Mouse (Mus musculus) telencephalon, adult 2 months (tissue): ENCODE data around the gene Prss57.

Experiments used
- DNase-seq: peaks from one replicate; pipeline ENCODE4 v3.0.0-alpha.2; 2011; ENCODE audit warnings: low read depth, low spot score

Gene Prss57

GRCm38 (mm10) chr10:79807826-79808225, 17.1 kb upstream of the Prss57 start:
- no peak for DNase-seq

- no peak for DNase-seq
These were observed 16.2 kb upstream of the Prss57 start for GRCm38 (mm10) chr10:79806972-79807371.

DNA sequence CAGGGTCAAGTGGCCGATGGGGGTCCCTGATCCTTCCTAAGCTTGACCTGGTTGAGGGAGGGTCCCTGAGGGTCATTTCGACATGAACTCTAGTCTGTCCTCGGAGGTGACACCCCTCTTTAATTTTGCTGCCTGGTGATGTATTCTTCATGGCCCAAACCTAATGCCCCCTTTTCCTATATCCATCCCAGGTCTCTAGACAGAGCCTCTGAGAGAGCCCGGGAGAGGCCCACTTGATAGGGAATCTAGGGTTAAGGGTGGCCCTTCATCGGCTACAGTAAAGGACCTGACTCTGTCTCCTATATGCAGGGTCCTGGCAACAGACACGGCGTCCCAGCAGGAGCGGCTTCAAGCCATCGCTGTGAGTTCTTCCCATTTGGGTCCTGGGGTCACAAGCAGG, 15.6 kb upstream of the Prss57 start:
- DNase-seq: no peak

- no peak for DNase-seq
These were observed 14.9 kb upstream of the Prss57 start for GRCm38 (mm10) chr10:79805636-79806035.

DNA sequence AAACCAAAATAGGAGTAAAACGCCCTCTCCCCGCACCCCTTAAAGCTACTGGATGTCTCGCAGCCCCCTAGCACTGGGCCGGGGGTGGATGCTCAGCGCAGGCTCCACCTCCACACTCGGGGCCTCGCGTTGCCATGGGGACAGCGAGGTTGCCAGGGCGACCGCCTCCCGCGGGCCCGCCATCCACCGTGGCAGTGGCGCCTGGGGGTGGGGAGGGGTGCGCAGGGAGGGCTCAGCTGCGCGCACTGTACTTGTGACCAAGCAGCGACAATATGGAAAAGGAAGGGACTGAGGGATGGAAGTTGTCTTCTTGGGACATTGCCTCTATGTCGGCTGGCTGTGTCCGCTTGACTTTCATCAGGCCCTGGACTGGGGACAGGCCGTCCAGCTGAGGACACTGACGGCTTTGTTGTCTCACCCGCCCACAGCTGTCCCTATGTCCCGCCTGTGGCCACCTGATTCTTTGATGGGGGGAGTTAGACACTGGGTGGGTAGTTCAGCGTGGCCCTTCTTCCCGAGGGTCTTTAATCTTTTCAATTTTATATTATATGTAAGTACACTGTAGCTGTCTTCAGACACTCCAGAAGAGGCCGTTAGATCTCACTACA, 13.1 kb upstream of the Prss57 start:
- DNase-seq: peak; percentile 93

GRCm38 (mm10) chr10:79802331-79802971, 11.7 kb upstream of the Prss57 start:
- DNase-seq: peak; percentile 64

DNA sequence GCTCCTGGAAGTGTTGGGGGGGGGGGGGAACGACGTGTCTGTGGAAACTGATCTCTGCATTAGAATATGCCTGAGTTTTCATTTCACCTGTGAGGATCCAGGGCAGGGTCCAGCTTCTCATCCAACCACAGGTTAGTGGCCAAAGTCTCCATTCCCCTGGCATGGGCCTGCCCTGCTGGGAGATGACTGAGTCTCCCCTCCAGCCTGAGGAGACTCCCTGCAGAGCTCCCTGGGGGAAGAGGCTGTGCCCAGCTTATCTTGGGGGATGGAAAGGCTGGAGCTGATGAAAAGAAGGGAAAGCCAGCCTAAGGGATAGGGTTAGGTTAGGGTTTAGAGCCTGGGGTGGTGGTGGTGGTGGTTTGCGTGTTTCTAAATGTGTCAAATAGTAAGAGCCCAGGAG, 11.1 kb upstream of the Prss57 start:
- no peak for DNase-seq

DNA sequence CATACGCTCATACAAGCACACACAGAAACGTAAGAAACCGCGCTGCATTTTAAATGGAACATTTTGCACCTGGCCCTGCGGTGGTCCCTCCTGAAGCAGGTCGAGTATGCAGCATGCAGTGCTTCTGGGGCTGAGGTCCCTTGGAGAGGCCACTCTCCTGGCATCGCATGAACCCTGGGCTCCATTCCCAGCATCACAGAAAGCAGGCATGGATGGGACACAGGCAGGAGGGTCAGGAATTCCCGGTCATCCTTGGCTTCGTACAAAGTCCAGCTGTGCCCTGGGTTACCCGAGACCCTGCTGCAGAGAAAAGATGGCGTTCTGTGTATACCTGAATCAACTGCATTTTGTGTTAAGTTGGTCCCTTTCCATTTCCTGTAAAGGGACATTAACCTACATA, 9.7 kb upstream of the Prss57 start:
- DNase-seq: no peak

GRCm38 (mm10) chr10:79798289-79798928, 7.6 kb upstream of the Prss57 start:
- no peak for DNase-seq

DNA sequence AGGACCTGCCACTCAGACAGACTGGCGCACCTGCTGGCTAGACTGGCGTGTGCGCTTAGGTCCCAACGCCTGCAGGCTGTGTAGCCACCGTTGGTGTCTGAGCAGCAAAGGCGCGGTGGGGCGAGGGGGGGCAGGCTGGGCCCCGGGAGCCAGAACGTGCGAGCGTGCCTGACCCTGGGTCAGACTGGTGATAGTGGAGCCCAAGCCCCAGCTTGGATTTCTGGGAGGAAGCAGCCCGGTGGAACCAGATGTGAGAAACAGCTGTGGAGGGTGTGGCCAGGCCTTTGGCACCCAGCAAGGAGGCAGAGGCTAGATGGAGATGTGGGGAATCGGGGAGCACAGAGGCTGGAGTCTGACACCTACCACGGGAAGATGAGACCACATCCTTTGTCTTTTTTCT, 6.6 kb upstream of the Prss57 start:
- DNase-seq: no peak

DNA sequence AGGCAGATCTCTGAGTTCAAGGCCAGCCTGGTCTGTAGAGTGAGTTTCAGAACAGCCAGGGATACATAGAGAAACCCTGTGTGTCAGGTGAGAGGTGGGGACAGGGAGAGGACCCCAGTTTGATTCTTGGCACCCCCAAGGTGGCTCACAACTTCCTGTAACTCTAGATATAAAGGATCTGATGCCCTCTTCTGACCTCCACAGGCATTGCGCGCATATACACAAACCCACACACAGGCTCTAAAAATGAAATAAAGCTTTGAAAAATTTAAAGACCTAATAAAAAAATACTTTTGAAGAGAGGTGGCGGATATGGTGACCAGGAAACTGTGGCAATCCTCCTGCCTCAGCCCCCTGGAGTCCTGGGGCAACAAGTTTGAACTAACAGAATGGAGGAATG, 5.1 kb upstream of the Prss57 start:
- no peak for DNase-seq

DNA sequence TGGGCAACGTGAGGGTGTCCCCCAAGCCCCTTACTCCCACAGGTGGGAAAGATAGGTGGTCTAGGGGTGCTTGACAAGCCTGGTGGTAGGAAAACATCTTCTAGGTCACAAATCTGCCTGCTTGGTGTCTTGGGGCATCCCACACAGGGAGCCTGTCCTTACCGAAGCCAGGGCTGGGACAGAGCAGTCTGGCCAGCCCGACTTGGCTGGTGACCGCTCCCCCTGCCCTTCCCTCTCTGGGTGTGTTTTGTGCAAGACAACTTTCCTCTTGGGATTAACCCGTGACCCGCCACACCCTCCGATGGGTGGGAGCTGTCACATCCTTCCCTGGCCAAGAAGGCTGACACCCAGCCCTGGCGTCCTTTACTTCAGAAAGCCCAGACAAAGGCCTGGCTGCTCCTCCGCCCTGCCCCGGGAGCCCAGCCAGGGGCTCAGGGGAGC, 3.8 kb upstream of the Prss57 start:
- DNase-seq: no peak

DNA sequence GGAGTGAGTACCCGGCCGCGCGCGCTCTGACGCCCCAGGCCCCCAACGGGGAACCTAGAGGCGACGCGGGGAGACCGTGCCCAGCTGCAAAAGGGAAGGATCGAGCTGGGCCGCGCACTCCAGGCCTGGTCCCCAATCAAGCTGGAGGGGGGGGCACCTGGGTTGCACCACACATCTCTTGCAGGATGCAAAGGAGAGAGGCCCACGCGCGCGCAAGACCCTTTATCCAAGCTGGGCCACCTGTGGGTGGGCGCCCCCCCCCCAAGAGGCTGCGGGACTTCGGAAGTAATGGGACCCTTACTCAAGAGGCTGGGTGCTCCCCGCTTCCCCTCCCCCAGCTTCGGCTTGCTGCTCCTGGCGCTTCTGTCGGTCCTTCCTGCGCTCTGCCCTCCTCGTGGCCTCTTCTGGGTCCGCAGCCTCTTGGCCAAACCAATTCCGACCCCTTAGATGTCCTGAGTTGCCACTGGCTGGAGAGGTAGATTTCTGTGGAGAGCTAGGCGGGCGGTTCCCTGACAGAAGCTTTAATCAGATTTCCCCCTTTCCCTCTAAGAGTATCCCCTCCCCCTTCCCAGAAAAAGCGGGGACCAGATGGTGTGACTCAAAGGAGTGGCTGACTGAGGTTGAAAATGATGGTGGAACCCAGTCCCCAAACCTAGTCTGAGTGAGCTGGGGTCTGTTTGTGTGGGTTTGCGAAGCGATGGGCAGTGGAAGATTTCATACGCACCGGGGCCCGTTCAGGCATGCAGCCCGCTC, 3.2 kb upstream of the Prss57 start:
- DNase-seq: peak; percentile 64

GRCm38 (mm10) chr10:79793051-79793737, 2.4 kb upstream of the Prss57 start, which contains the start of gene Palm:
TSS of gene Palm (plus strand) at chr10:79793572.
- DNase-seq: no peak

- DNase-seq: no peak
These were observed 1.7 kb upstream of the Prss57 start for GRCm38 (mm10) chr10:79792339-79793040.

DNA sequence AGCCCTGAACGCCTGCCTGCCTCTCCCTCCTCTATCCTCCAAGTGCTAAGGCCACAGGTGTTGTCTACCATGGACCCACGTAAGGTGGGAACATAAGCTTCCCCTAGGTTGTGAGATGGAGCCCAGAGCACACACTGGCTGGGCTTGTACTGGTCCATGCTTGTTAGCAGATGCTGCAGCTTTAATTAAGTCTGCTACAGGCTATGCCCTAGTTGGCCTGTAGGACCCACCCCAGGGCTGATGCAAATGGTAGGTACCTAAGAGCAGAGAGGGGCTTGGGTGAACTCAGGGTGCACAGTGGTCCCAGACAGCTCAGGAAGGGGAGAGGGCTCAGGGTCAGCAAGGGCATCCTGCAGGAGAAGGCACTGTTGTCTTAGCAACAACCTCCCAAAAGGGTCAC, 1.2 kb downstream of the Prss57 start:
- DNase-seq: no peak

- no peak for DNase-seq
These were observed 2.2 kb downstream of the Prss57 start for GRCm38 (mm10) chr10:79788386-79789158.

DNA sequence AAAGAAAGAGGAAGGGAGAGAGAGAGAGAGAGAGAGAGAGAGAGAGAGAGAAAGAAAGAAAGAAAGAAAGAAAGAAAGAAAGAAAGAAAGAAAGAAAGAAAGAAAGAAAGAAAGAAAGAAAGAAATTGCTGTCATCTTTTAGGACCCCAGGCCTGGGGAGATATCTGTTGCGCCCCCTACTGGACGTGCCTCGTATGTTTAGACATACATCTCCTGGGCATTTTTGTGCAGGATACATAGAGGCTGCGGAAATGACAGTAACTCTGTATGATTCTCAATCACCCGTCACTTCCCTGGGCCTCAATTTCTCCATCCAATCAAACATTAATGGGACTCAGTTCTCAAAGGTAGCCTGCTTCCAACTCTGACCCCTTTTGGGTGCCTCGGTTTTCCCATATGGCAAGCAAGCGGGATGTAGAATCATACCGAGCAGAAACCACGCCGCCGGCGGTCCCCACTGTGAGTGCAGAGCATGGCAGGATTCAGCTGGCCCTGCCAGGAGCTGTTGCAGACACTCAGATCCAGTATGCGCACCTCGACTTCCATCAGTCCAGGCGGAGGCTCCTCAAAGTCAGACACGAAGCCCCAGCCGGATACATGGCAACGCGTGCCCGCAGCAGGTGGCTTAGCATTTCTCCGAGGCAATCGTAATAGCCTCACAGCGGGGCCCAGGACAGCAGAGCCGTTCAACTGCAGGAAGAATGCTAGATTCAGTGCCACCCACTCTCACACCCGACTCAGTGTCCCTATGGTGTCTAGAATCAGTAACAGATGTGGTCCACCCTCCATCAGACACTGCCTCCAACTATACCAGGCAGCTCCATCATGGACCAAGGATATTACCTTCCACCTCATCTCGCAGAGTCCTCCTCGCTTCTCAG, 6.6 kb downstream of the Prss57 start:
- no peak for DNase-seq

- no peak for DNase-seq
These were observed 7.7 kb downstream of the Prss57 start for GRCm38 (mm10) chr10:79783050-79783449.
